Mouse (Mus musculus) Patski (cell line): ENCODE results near the gene Enox1. TPM values are rescaled to one million over a fixed set of nuclear protein-coding genes. Genes with fewer than 3 reads are reported as not detected.

ENCODE experiments used
- ATAC-seq: fragments of 100-300 bp; one replicate; pipeline ENCODE4 v1.8.0; 2021
- CTCF ChIA-PET: fragments of 350-600 bp; sonication (Branson Sonifier 250); formaldehyde crosslinking; loops from one replicate; lab custom pipeline; 2022; ENCODE audit warnings: inconsistent platforms; lab: Charles Lee
- POLR2A ChIA-PET: fragments of 350-600 bp; sonication (Branson Sonifier 250); formaldehyde crosslinking; loops from one replicate; lab custom pipeline; 2022; ENCODE audit warnings: antibody characterized with exemption, inconsistent platforms; lab: Charles Lee
- DNase-seq: peaks from one replicate; pipeline ENCODE4 v3.0.0-alpha.2; 2011; ENCODE audit warnings: low read depth, low spot score
- H3K27me3 ChIP-seq: fragments of 371-371 bp; one replicate; pipeline ENCODE4 v1.5.1; 2021
- CTCF ChIP-seq: fragments of 100-300 bp; IDR thresholded peaks from one replicate; pipeline ENCODE4 v1.5.1; 2021
- in situ Hi-C: fragments of 300-500 bp; cut with MboI; formaldehyde crosslinking; loops from 3 replicates; pipeline ENCODE4 v1.11.1; 2018; ENCODE audit warnings: low pct_unique_long_range_greater_than_20kb, mixed read lengths
- polyA plus RNA-seq: library from polyadenylated mRNA; unstranded; gene quantifications from one replicate; pipeline ENCODE4 v1.2.3, GENCODE M21; 2021

Enox1 gene
- polyA plus RNA-seq, 1 experiment from 2014 or later, result 2.4 TPM

GRCm38 (mm10) chr14:77248946-77249345 is 92.4 kb downstream of the Enox1 start:
- ATAC-seq, result no peak
- in situ Hi-C loops, result no loop called here
- no peaks in the 10 kb centered on the region for H3K27me3 ChIP-seq
- TF ChIP-seq CTCF, result no peak
- DNase-seq, result no peak
- ChIA-PET CTCF (interaction anchor here (1.3 kb wide), 1 partner anchor 8 kb away, joined by 3 read pairs; no protein-coding TSS in a partner anchor), POLR2A (no interaction called here)

GRCm38 (mm10) chr14:77250652-77251238 is 94.2 kb downstream of the Enox1 start:
- ChIA-PET CTCF (interaction anchor here (0.9 kb wide), 1 partner anchor 18 kb away, joined by 3 read pairs; no protein-coding TSS in a partner anchor), POLR2A (no interaction called here)
- no peak for TF ChIP-seq CTCF
- no peaks in the 10 kb centered on the region for H3K27me3 ChIP-seq
- no peak for DNase-seq
- in situ Hi-C loops, result no loop called here
- no peak for ATAC-seq

GRCm38 (mm10) chr14:77255201-77255600 is 98.6 kb downstream of the Enox1 start:
- in situ Hi-C loops, result no loop called here
- H3K27me3 ChIP-seq, result no peaks in the 10 kb centered on the region
- ChIA-PET POLR2A (no interaction called here), CTCF (no interaction called here)
- no peak for ATAC-seq
- DNase-seq, result no peak
- no peak for TF ChIP-seq CTCF

- DNase-seq (no peak), ATAC-seq (no peak)
- ChIA-PET CTCF (no interaction called here), POLR2A (no interaction called here)
- in situ Hi-C loops, result no loop called here
- TF ChIP-seq CTCF, result no peak
- no peaks in the 10 kb centered on the region for H3K27me3 ChIP-seq
These were observed 99.1 kb downstream of the Enox1 start for GRCm38 (mm10) chr14:77255711-77256110.

GRCm38 (mm10) chr14:77256943-77257342 is 100.4 kb downstream of the Enox1 start:
- ATAC-seq, result no peak
- no peak for DNase-seq
- H3K27me3 ChIP-seq, result no peaks in the 10 kb centered on the region
- no peak for TF ChIP-seq CTCF
- in situ Hi-C loops, result no loop called here
- CTCF ChIA-PET, result no interaction called here
- POLR2A ChIA-PET, result no interaction called here

- ATAC-seq (no peak), DNase-seq (no peak)
- CTCF ChIA-PET, result no interaction called here
- in situ Hi-C loops, result no loop called here
- POLR2A ChIA-PET, result no interaction called here
- no peaks in the 10 kb centered on the region for H3K27me3 ChIP-seq
- no peak for TF ChIP-seq CTCF
These were observed 100.9 kb downstream of the Enox1 start for GRCm38 (mm10) chr14:77257461-77257860.

- H3K27me3 ChIP-seq, result no peaks in the 10 kb centered on the region
- DNase-seq (no peak), ATAC-seq (no peak)
- in situ Hi-C loops, result no loop called here
- TF ChIP-seq CTCF, result no peak
- CTCF ChIA-PET, result no interaction called here
- POLR2A ChIA-PET, result no interaction called here
These were observed 101.6 kb downstream of the Enox1 start for GRCm38 (mm10) chr14:77258186-77258585.

GRCm38 (mm10) chr14:77259686-77260085 is 103.1 kb downstream of the Enox1 start:
- CTCF ChIA-PET, result no interaction called here
- ATAC-seq (no peak), DNase-seq (no peak)
- no peak for TF ChIP-seq CTCF
- no peaks in the 10 kb centered on the region for H3K27me3 ChIP-seq
- in situ Hi-C loops, result no loop called here
- POLR2A ChIA-PET, result no interaction called here

GRCm38 (mm10) chr14:77260107-77260506 is 103.5 kb downstream of the Enox1 start:
- CTCF ChIA-PET, result no interaction called here

GRCm38 (mm10) chr14:77266805-77267771 is 110.5 kb downstream of the Enox1 start:
- POLR2A ChIA-PET, result no interaction called here
- no peak for ATAC-seq
- in situ Hi-C loops, result no loop called here

More at GRCm38 (mm10) chr14:77260107-77260506, 103.5 kb downstream of the Enox1 start:
- DNase-seq (no peak), ATAC-seq (no peak)
- in situ Hi-C loops, result no loop called here
- TF ChIP-seq CTCF, result no peak
- POLR2A ChIA-PET, result no interaction called here
- H3K27me3 ChIP-seq, result no peaks in the 10 kb centered on the region

More at GRCm38 (mm10) chr14:77266805-77267771, 110.5 kb downstream of the Enox1 start:
- H3K27me3 ChIP-seq, result no peaks in the 10 kb centered on the region
- DNase-seq, result no peak
- no peak for TF ChIP-seq CTCF
- CTCF ChIA-PET, result no interaction called here
